Mouse (Mus musculus): ENCODE results near the gene Mesp2. TPM values are rescaled to one million over a fixed set of nuclear protein-coding genes. Genes with fewer than 3 reads are reported as not detected.
"Not testable (repeated sequence)": the region's sequence is repeated elsewhere in the genome, so short reads cannot be mapped to it uniquely, and the experiment has no call there.

Mesp2 gene
- polyA plus RNA-seq, 1 experiment from 2014 or later = 0.28 TPM

DNA sequence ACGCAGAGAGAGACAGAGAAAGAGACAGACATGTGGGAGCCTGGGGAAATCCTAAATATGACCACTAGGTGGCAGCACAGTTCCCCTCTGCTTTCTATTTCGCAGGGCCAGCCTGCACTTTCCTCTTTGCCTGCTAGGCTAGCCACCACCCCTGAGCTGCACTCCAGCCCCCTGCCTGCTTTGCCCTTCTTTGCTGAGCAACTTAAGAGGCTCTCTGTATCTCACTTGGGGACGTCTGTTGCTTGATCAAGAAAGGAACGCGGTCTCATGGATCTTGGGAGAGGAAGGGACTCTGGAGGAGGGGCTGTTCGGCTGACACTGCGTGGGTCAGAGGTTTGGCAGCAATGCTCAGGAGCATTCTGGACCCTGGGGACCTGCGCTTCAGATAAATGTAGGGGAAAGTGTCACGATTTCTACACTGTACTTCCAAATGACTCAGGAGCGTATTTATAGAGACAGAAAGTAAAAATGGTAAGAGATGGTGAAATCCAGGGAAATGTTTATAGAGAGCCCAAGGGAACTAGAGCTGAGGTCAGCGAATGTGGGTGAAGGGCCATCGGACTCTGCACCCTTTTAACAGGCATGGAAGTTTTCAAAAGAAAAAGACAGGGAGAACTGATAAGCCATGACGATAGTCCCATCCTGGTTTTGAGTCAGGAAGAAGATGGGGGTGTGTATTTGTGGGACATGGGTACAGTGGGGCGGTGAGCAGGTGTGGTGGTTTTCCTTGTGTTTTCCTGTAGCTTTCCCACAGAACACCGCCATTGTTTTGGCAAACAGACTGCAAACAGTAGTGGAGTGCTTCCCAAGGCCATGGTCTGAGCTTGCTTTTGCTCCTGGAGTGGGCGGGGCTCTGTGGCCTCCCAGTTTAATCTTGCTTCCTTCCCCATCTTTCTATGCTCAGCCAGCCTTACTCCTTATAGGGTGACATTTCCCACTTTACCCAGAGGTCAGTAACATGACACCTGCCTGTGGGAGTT lies 29.6 kb upstream of the Mesp2 start:
- peak; percentile 91 for DNase-seq
- Histone ChIP-seq H3K4me1 (ENCODE audit: insufficient read depth) (no peaks in the 10 kb centered on the region), H3K4me3 (ENCODE audit: low read depth, low read length) (no peak overlapping the region), H3K9ac (no peak overlapping the region), H3K36me3 (ENCODE audit: insufficient read depth) (no peaks in the 10 kb centered on the region), H3K9me3 (ENCODE audit: low read depth, low read length) (no peaks in the 10 kb centered on the region), H3K4me2 (peak overlapping the region; percentile 40), H3K27ac (ENCODE audit: low read depth) (no peak overlapping the region), H3K27me3 (ENCODE audit: insufficient read depth, low read length) (no peaks in the 10 kb centered on the region)
- peak; percentile 96 for TF ChIP-seq CTCF (IDR thresholded peaks at IDR 0.05; ENCODE audit: low read depth)
- WGBS = 22% methylated on average over 16 of the region's 16 CpGs
- ATAC-seq (ENCODE audit: insufficient read depth) = peak; percentile 63; the same call in 1 of the 2 replicates

GRCm38 (mm10) chr7:79781826-79782515 lies 28.6 kb upstream of the Mesp2 start:
- no peak for TF ChIP-seq CTCF (IDR thresholded peaks at IDR 0.05; ENCODE audit: low read depth)
- no peak for ATAC-seq (ENCODE audit: insufficient read depth)
- Histone ChIP-seq H3K9me3 (ENCODE audit: low read depth, low read length) (no peaks in the 10 kb centered on the region), H3K4me1 (ENCODE audit: insufficient read depth) (no peaks in the 10 kb centered on the region), H3K27ac (ENCODE audit: low read depth) (no peak overlapping the region), H3K36me3 (ENCODE audit: insufficient read depth) (no peaks in the 10 kb centered on the region), H3K4me3 (ENCODE audit: low read depth, low read length) (no peak overlapping the region), H3K4me2 (no peak overlapping the region), H3K9ac (no peak overlapping the region), H3K27me3 (ENCODE audit: insufficient read depth, low read length) (no peaks in the 10 kb centered on the region)
- WGBS = 64% methylated on average over 11 of the region's 11 CpGs
- no peak for DNase-seq

DNA sequence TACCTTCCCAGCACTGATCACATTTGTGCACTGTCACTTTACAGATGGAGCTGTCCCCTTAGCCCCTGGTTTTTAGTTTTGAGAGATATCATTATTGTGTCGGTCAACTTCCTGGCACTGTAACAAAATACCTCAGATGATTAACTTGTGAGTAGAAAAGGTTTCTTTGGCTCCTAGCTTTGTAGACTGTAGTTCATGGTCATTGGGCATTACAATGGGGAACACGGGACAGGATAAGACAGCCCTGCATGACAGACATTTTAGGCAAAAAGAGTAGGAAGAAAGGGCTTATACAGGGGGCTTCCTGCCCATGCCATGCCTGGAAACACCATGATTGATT lies 28.0 kb upstream of the Mesp2 start:
- no peak for TF ChIP-seq CTCF (IDR thresholded peaks at IDR 0.05; ENCODE audit: low read depth)
- Histone ChIP-seq H3K9ac (no peak overlapping the region), H3K36me3 (ENCODE audit: insufficient read depth) (no peaks in the 10 kb centered on the region), H3K4me3 (ENCODE audit: low read depth, low read length) (no peak overlapping the region), H3K4me2 (no peak overlapping the region), H3K27me3 (ENCODE audit: insufficient read depth, low read length) (no peaks in the 10 kb centered on the region), H3K9me3 (ENCODE audit: low read depth, low read length) (no peaks in the 10 kb centered on the region), H3K27ac (ENCODE audit: low read depth) (no peak overlapping the region), H3K4me1 (ENCODE audit: insufficient read depth) (no peaks in the 10 kb centered on the region)
- DNase-seq = no peak
- ATAC-seq (ENCODE audit: insufficient read depth) = no peak
- WGBS = 73% methylated on average over 2 of the region's 2 CpGs

DNA sequence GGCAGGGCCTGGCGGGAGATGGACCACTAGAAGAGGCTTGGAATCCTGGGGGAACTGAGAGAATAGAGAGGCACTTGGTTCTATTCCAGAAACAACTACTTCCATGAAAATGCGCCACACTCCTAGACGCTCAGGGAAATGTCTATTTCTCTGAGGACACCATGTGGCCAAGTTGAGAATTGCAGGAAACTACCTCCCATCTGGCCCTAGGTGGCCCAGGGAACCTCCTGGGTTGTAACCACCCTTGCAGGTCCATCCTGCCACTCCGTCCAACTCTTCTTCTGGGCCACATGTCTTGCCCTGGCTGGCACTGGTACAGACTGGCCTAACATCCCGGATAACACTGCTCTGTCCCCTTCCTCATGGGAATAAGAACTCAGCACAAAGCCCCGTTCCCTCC lies 24.2 kb upstream of the Mesp2 start:
- Histone ChIP-seq H3K9me3 (ENCODE audit: low read depth, low read length) (no peaks in the 10 kb centered on the region), H3K36me3 (ENCODE audit: insufficient read depth) (no peaks in the 10 kb centered on the region), H3K4me3 (ENCODE audit: low read depth, low read length) (no peak overlapping the region), H3K4me2 (no peak overlapping the region), H3K27ac (ENCODE audit: low read depth) (no peak overlapping the region), H3K9ac (no peak overlapping the region), H3K27me3 (ENCODE audit: insufficient read depth, low read length) (peaks cover 17% of the 10 kb centered on the region), H3K4me1 (ENCODE audit: insufficient read depth) (no peaks in the 10 kb centered on the region)
- DNase-seq (peak; percentile 92), ATAC-seq (ENCODE audit: insufficient read depth) (peak; percentile 68; the same call in 1 of the 2 replicates)
- peak; percentile 83 for TF ChIP-seq CTCF (IDR thresholded peaks at IDR 0.05; ENCODE audit: low read depth)
- 20% methylated on average over 6 of the region's 6 CpGs for WGBS

DNA sequence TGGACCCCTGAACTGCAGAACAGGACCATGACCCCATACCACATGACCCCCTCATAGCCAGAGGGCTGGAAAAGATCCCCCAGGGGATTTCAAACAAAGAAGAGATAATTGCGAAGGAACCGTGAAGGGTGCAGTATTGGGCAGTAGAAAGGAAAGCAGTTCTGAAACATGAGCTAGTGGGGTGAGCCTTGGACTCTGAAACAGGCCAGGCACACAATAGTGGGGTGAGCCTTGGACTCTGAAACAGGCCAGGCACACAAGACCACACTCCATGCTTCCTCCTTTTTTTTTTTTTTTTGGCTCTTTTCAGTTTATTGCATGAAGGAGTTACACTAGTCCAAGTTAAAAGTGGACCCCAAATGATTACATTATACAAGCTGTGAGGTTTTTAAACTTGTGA lies 20.7 kb upstream of the Mesp2 start:
- H3K4me3 ChIP-seq (ENCODE audit: low read depth, low read length); ATAC-seq (ENCODE audit: insufficient read depth); H3K9me3 ChIP-seq (ENCODE audit: low read depth, low read length); DNase-seq; H3K27ac ChIP-seq (ENCODE audit: low read depth); H3K4me2 ChIP-seq; H3K4me1 ChIP-seq (ENCODE audit: insufficient read depth); H3K36me3 ChIP-seq (ENCODE audit: insufficient read depth); H3K9ac ChIP-seq: not testable (repeated sequence)
- peaks cover 50% of the 10 kb centered on the region for H3K27me3 ChIP-seq (ENCODE audit: insufficient read depth, low read length)
- WGBS = 24% methylated on average over 2 of the region's 2 CpGs

GRCm38 (mm10) chr7:79792635-79793421 lies 17.7 kb upstream of the Mesp2 start:
- H3K36me3 ChIP-seq (ENCODE audit: insufficient read depth) = no peaks in the 10 kb centered on the region
- WGBS = under 1% methylated on average over 78 of the region's 80 CpGs
- H3K27me3 ChIP-seq (ENCODE audit: insufficient read depth, low read length) = peaks cover 50% of the 10 kb centered on the region
- ATAC-seq (ENCODE audit: insufficient read depth) (peak; percentile 60; the same call in 1 of the 2 replicates), DNase-seq (peak; percentile 62)
- H3K9ac ChIP-seq = peak overlapping the region; percentile 46
- TF ChIP-seq CTCF (IDR thresholded peaks at IDR 0.05; ENCODE audit: low read depth) = peak; percentile 76
- no peaks in the 10 kb centered on the region for H3K9me3 ChIP-seq (ENCODE audit: low read depth, low read length)
- H3K4me1 ChIP-seq (ENCODE audit: insufficient read depth) = 0 out of 2 replicates have a peak, but pooled peaks cover 2% of the 10 kb centered on the region
- peak overlapping the region; percentile 73 for H3K4me2 ChIP-seq
- peak overlapping the region; percentile 40 for H3K4me3 ChIP-seq (ENCODE audit: low read depth, low read length)
- H3K27ac ChIP-seq (ENCODE audit: low read depth) = no peak overlapping the region

All from lung, embryonic 14.5 days (tissue).